Mouse (Mus musculus) liver, embryonic 14.5 days (tissue): ENCODE results near the gene Hivep3. TPM values are rescaled to one million over a fixed set of nuclear protein-coding genes. Genes with fewer than 3 reads are reported as not detected.

Experiments used
- ATAC-seq: fragments of 200-750 bp; cut with Nextera tagmentation; 2 replicates; pipeline ENCODE4 v1.8.0; 2017; ENCODE audit warnings: moderate number of reproducible peaks, mild to moderate bottlenecking, moderate library complexity; ENCODE audit not compliant: insufficient read depth
- DNase-seq, 3 experiments: peaks; one replicate each; pipeline ENCODE4 v3.0.0-alpha.2; 2012 to 2013; ENCODE audit warnings: low read depth in 3 of 3, low spot score in 3 of 3
- H3K27ac ChIP-seq: fragments of 300-500 bp; sonication (generic); 2 replicates; pipeline ENCODE4 v1.5.1; 2014; ENCODE audit warnings: moderate library complexity, mild to moderate bottlenecking, control low read depth, inconsistent platforms
- H3K27me3 ChIP-seq: fragments of 300-500 bp; sonication (generic); 2 replicates; pipeline ENCODE4 v1.6.1; 2014; ENCODE audit warnings: mild to moderate bottlenecking, low read length, moderate library complexity; ENCODE audit not compliant: control insufficient read depth, insufficient read depth
- H3K36me3 ChIP-seq: fragments of 300-500 bp; sonication (generic); replicated peaks from 2 replicates; pipeline ENCODE4 v1.6.1; 2014; ENCODE audit warnings: low read depth; ENCODE audit not compliant: control insufficient read depth, insufficient read depth
- H3K4me1 ChIP-seq, 2 experiments: fragments of 200-500 bp in 1 of 2; fragments of 300-500 bp in 1 of 2; sonication (generic) in 1 of 2; replicated peaks; 2 replicates each; pipeline ENCODE4 v1.6.1; 2012 to 2014; ENCODE audit warnings: antibody characterized with exemption in 1 of 2, inconsistent platforms in 1 of 2, low read length in 1 of 2; ENCODE audit not compliant: control insufficient read depth in 2 of 2, insufficient read depth in 2 of 2
- H3K4me2 ChIP-seq: fragments of 300-500 bp; sonication (generic); 2 replicates; pipeline ENCODE4 v1.6.1; 2014; ENCODE audit warnings: low read depth, mild to moderate bottlenecking, control low read depth, moderate library complexity
- H3K4me3 ChIP-seq, 2 experiments: fragments of 200-500 bp in 1 of 2; fragments of 300-500 bp in 1 of 2; sonication (generic) in 1 of 2; 2 replicates each; pipeline ENCODE4 v1.5.1; 2012 to 2014; ENCODE audit warnings: low read depth in 2 of 2, low read length in 2 of 2, mild to moderate bottlenecking in 2 of 2, control low read depth in 1 of 2, inconsistent platforms in 1 of 2, moderate library complexity in 1 of 2; ENCODE audit not compliant: insufficient read depth in 1 of 2
- H3K9ac ChIP-seq: fragments of 300-500 bp; sonication (generic); replicated peaks from 2 replicates; pipeline ENCODE4 v1.6.1; 2014; ENCODE audit warnings: mild to moderate bottlenecking, control low read depth, moderate library complexity
- H3K9me3 ChIP-seq: fragments of 300-500 bp; sonication (generic); 2 replicates; pipeline ENCODE4 v1.6.1; 2016; ENCODE audit warnings: low read length, mixed read lengths; ENCODE audit not compliant: control insufficient read depth
- CTCF ChIP-seq: IDR thresholded peaks from 2 replicates; pipeline ENCODE4 v1.5.1; 2016; ENCODE audit warnings: antibody characterized with exemption, low read depth, control low read depth
- EP300 ChIP-seq: IDR thresholded peaks from 2 replicates; pipeline ENCODE4 v1.6.1; 2016; ENCODE audit warnings: antibody characterized with exemption, low read depth
- WGBS: fragments of 180-500 bp; shearing (Covaris S2); extraction: QIAGEN DNeasy Blood & Tissue Kit; methylation state at CpG from one replicate; pipeline ENCODE4 v1.1.7; 2014; ENCODE audit not compliant: insufficient replicate concordance; 5-methylcytosine and 5-hydroxymethylcytosine counted together
- polyA plus RNA-seq, 2 experiments: library from polyadenylated mRNA; depleted of rRNA in 1 of 2; stranded (reverse) in 1 of 2; unstranded in 1 of 2; fragments of >200 nt; fragmentation: Nextera tagmentation in 1 of 2; extraction: Ambion mirVana in 1 of 2; gene quantifications; 2 replicates each; pipeline versions ENCODE4 v1.2.1 to v1.2.3; 2012 to 2014

The Hivep3 gene
- polyA plus RNA-seq, 2 experiments, result 1.9 to 2.7 TPM

- Histone ChIP-seq H3K36me3 (no peaks in the 10 kb centered on the region), H3K4me3 (no peak overlapping the region), H3K4me2 (no peak overlapping the region), H3K27ac (no peak overlapping the region), H3K4me1 (no peaks in the 10 kb centered on the region), H3K9me3 (no peaks in the 10 kb centered on the region), H3K9ac (no peak overlapping the region), H3K27me3 (no peaks in the 10 kb centered on the region)
- WGBS, result 58% methylated on average over 12 of the region's 12 CpGs
- no peak for TF ChIP-seq CTCF
- ATAC-seq, result no peak
- DNase-seq, result no peak
Observed at GRCm38 (mm10) chr4:119981047-119981720, 247.6 kb downstream of the Hivep3 start.

GRCm38 (mm10) chr4:119986065-119986464 is 252.5 kb downstream of the Hivep3 start:
- no peak for DNase-seq
- no peak for TF ChIP-seq EP300
- no peak for ATAC-seq
- Histone ChIP-seq H3K4me3 (no peak overlapping the region), H3K27ac (no peak overlapping the region), H3K9ac (no peak overlapping the region), H3K9me3 (no peaks in the 10 kb centered on the region), H3K36me3 (no peaks in the 10 kb centered on the region), H3K4me2 (no peak overlapping the region), H3K27me3 (no peaks in the 10 kb centered on the region), H3K4me1 (no peaks in the 10 kb centered on the region)
- 60% methylated on average over 5 of the region's 5 CpGs for WGBS

GRCm38 (mm10) chr4:119986580-119987291 is 253.2 kb downstream of the Hivep3 start:
- Histone ChIP-seq H3K9me3 (no peaks in the 10 kb centered on the region), H3K27me3 (no peaks in the 10 kb centered on the region), H3K4me1 (no peaks in the 10 kb centered on the region), H3K27ac (no peak overlapping the region), H3K9ac (no peak overlapping the region), H3K4me2 (no peak overlapping the region), H3K36me3 (no peaks in the 10 kb centered on the region), H3K4me3 (no peak overlapping the region)
- TF ChIP-seq CTCF, result no peak
- TF ChIP-seq EP300, result no peak
- no peak for ATAC-seq
- no peak for DNase-seq
- WGBS, result 53% methylated on average over 5 of the region's 5 CpGs

GRCm38 (mm10) chr4:119987376-119988087 is 253.9 kb downstream of the Hivep3 start:
- no peak for DNase-seq
- TF ChIP-seq EP300, result no peak
- TF ChIP-seq CTCF, result no peak
- no peak overlapping the region for H3K9ac ChIP-seq
- H3K27me3 ChIP-seq, result no peaks in the 10 kb centered on the region
- H3K4me3 ChIP-seq, result no peak overlapping the region
- H3K4me1 ChIP-seq, result no peaks in the 10 kb centered on the region
- no peak overlapping the region for H3K27ac ChIP-seq
- no peaks in the 10 kb centered on the region for H3K9me3 ChIP-seq
- 31% methylated on average over 4 of the region's 4 CpGs for WGBS
- no peaks in the 10 kb centered on the region for H3K36me3 ChIP-seq
- no peak overlapping the region for H3K4me2 ChIP-seq
- no peak for ATAC-seq

- Histone ChIP-seq H3K36me3 (no peaks in the 10 kb centered on the region), H3K9me3 (no peaks in the 10 kb centered on the region), H3K27me3 (no peaks in the 10 kb centered on the region), H3K4me1 (no peaks in the 10 kb centered on the region), H3K4me2 (no peak overlapping the region), H3K9ac (no peak overlapping the region), H3K27ac (no peak overlapping the region), H3K4me3 (no peak overlapping the region)
- no peak for TF ChIP-seq CTCF
- no peak for TF ChIP-seq EP300
- DNase-seq (no peak), ATAC-seq (no peak)
- WGBS, result 40% methylated on average over 3 of the region's 3 CpGs
Observed at GRCm38 (mm10) chr4:119989031-119989693, 255.6 kb downstream of the Hivep3 start.
